Mouse (Mus musculus) embryonic facial prominence, embryonic 12.5 days (tissue): ENCODE data around the gene Ppp1r9b. TPM values are rescaled to one million over a fixed set of nuclear protein-coding genes. Genes with fewer than 3 reads are reported as not detected.
A peak's percentile ranks its signal among the peaks of the same experiment; 100 is the strongest.

Experiments used
- ATAC-seq: fragments of 200-750 bp; cut with Nextera tagmentation; 2 replicates; pipeline ENCODE4 v1.8.0; 2017; ENCODE audit not compliant: insufficient number of reproducible peaks, insufficient read depth, low FRiP score, low TSS enrichment
- H3K27ac ChIP-seq: fragments of 300-500 bp; sonication (generic); 2 replicates; pipeline ENCODE4 v1.5.1; 2016; ENCODE audit warnings: mild to moderate bottlenecking
- H3K27me3 ChIP-seq: fragments of 300-500 bp; sonication (generic); 2 replicates; pipeline ENCODE4 v1.6.1; 2016; ENCODE audit warnings: mild to moderate bottlenecking, moderate library complexity
- H3K36me3 ChIP-seq: fragments of 300-500 bp; sonication (generic); 2 replicates; pipeline ENCODE4 v1.6.1; 2016; ENCODE audit warnings: mild to moderate bottlenecking
- H3K4me1 ChIP-seq: fragments of 300-500 bp; sonication (generic); 2 replicates; pipeline ENCODE4 v1.6.1; 2016
- H3K4me2 ChIP-seq: fragments of 300-500 bp; sonication (generic); replicated peaks from 2 replicates; pipeline ENCODE4 v1.6.1; 2016; ENCODE audit warnings: mild to moderate bottlenecking, moderate library complexity
- H3K4me3 ChIP-seq: fragments of 300-500 bp; sonication (generic); 2 replicates; pipeline ENCODE4 v1.5.1; 2016; ENCODE audit warnings: mild to moderate bottlenecking
- H3K9ac ChIP-seq: fragments of 300-500 bp; sonication (generic); 2 replicates; pipeline ENCODE4 v1.6.1; 2016; ENCODE audit warnings: mild to moderate bottlenecking, moderate library complexity
- H3K9me3 ChIP-seq: fragments of 300-500 bp; sonication (generic); 2 replicates; pipeline ENCODE4 v1.6.1; 2016; ENCODE audit warnings: mild to moderate bottlenecking, moderate library complexity
- WGBS: fragments of 180-500 bp; shearing (Covaris S2); methylation state at CpG from one replicate; pipeline ENCODE4 v1.1.7; 2016; 5-methylcytosine and 5-hydroxymethylcytosine counted together
- polyA plus RNA-seq: library from polyadenylated mRNA; unstranded; fragments of >200 nt; fragmentation: Nextera tagmentation; extraction: Ambion mirVana; gene quantifications from 2 replicates; pipeline ENCODE4 v1.2.1, GENCODE M21; 2016

The Ppp1r9b gene
- polyA plus RNA-seq, 1 experiment from 2014 or later, result 14.4 TPM

- Histone ChIP-seq H3K27me3 (no peaks in the 10 kb centered on the region), H3K4me1 (no peaks in the 10 kb centered on the region), H3K36me3 (peaks cover 56% of the 10 kb centered on the region), H3K9me3 (no peaks in the 10 kb centered on the region), H3K27ac (peak overlapping the region; percentile 20; the same call in 1 of the 2 replicates), H3K9ac (no peak overlapping the region), H3K4me2 (no peak overlapping the region), H3K4me3 (no peak overlapping the region)
- ATAC-seq, result no peak
- 90% methylated on average over 11 of the region's 11 CpGs for WGBS
Measured at GRCm38 (mm10) chr11:95025227-95026012, 34.6 kb downstream of the Ppp1r9b start.

DNA sequence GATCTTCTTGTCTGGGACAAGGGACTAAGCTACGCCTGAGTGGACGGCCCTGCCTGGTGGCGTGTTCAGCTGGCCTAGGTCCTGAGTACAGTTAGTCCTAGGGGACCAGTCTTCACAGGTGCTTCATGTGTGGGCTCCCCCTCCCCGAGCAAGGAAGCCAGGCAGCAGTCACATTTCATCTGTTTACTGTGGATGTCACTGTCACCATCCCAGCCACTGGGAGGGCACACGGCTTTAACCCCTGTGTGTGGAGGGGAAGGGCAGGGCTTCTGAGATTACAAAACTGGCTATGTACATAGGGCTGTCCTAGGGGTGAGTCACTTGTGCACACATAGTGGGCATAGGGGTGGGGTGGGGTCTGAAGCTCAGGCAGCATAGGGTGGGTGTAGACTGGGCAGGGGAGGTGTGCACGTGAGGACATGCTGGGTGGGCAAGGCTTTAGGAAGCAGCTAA, 35.3 kb downstream of the Ppp1r9b start:
- H3K36me3 ChIP-seq, result peaks cover 49% of the 10 kb centered on the region
- no peaks in the 10 kb centered on the region for H3K27me3 ChIP-seq
- H3K27ac ChIP-seq, result no peak overlapping the region
- no peak overlapping the region for H3K4me2 ChIP-seq
- H3K4me3 ChIP-seq, result no peak overlapping the region
- ATAC-seq, result no peak
- H3K9ac ChIP-seq, result no peak overlapping the region
- 73% methylated on average over 6 of the region's 6 CpGs for WGBS
- H3K9me3 ChIP-seq, result no peaks in the 10 kb centered on the region
- no peaks in the 10 kb centered on the region for H3K4me1 ChIP-seq

DNA sequence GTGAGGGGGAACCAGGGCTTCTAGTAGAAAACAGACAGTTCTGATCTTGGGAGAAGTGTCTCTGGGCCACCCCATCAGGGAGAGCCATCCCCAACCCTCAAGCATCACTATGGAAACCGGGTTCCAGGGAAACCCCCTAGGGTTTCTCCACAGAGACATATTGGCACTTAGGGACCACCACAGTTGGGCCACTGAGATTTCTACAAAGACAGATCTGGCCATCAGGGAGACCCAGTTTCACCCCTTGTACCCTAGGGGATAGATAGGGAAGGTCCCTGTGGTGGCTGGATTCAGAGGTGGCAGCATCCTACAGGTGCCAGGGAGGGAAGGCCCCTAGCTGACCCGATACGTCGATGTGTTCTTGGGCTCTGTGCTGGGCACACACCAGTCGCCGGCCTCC, 36.0 kb downstream of the Ppp1r9b start:
- H3K27me3 ChIP-seq, result no peaks in the 10 kb centered on the region
- no peak overlapping the region for H3K4me3 ChIP-seq
- H3K4me1 ChIP-seq, result no peaks in the 10 kb centered on the region
- H3K27ac ChIP-seq, result no peak overlapping the region
- no peak overlapping the region for H3K9ac ChIP-seq
- whole genome bisulfite sequencing, result 85% methylated on average over 6 of the region's 6 CpGs
- H3K4me2 ChIP-seq, result no peak overlapping the region
- no peaks in the 10 kb centered on the region for H3K9me3 ChIP-seq
- no peak for ATAC-seq
- H3K36me3 ChIP-seq, result peaks cover 42% of the 10 kb centered on the region

GRCm38 (mm10) chr11:95027850-95028470, 37.1 kb downstream of the Ppp1r9b start:
- 39% methylated on average over 13 of the region's 13 CpGs for WGBS
- no peaks in the 10 kb centered on the region for H3K27me3 ChIP-seq
- no peak for ATAC-seq
- H3K9me3 ChIP-seq, result no peaks in the 10 kb centered on the region
- H3K36me3 ChIP-seq, result peaks cover 31% of the 10 kb centered on the region
- no peak overlapping the region for H3K4me2 ChIP-seq
- no peak overlapping the region for H3K4me3 ChIP-seq
- H3K9ac ChIP-seq, result no peak overlapping the region; the same call in 1 of the 2 replicates
- H3K4me1 ChIP-seq, result no peaks in the 10 kb centered on the region
- no peak overlapping the region for H3K27ac ChIP-seq

DNA sequence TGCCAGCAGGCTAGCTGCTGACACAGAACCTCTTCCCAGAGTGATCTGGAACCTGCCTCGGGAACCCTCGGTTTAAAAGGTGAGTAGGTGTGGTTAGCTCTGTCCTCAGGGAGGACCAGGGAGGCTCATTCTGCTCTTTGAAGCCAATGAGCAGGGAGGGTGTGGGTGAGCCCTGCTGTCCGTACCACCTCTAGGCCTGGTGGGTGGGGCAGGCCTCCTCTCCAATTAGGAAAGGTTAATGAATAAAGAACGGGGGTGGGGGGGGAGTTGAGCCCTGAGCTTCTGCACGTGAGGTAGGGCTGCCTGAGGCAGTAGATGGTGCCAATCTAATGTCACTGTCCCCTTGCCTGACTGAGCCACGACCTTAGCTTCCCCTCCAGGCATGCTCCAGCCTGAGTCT, 42.1 kb downstream of the Ppp1r9b start:
- Histone ChIP-seq H3K4me3 (no peak overlapping the region), H3K9ac (no peak overlapping the region), H3K27ac (no peak overlapping the region), H3K27me3 (no peaks in the 10 kb centered on the region), H3K36me3 (no peaks in the 10 kb centered on the region; the same call in 1 of the 2 replicates), H3K4me2 (no peak overlapping the region), H3K9me3 (no peaks in the 10 kb centered on the region), H3K4me1 (no peaks in the 10 kb centered on the region)
- WGBS, result 27% methylated on average over 6 of the region's 6 CpGs
- no peak for ATAC-seq

GRCm38 (mm10) chr11:95033617-95034016, 42.8 kb downstream of the Ppp1r9b start:
- Histone ChIP-seq H3K36me3 (no peaks in the 10 kb centered on the region; the same call in 1 of the 2 replicates), H3K4me3 (no peak overlapping the region), H3K9ac (no peak overlapping the region), H3K27me3 (no peaks in the 10 kb centered on the region), H3K27ac (no peak overlapping the region), H3K4me1 (no peaks in the 10 kb centered on the region), H3K4me2 (no peak overlapping the region), H3K9me3 (no peaks in the 10 kb centered on the region)
- no peak for ATAC-seq
- 69% methylated on average over 14 of the region's 14 CpGs for WGBS

GRCm38 (mm10) chr11:95034902-95035301, 44.1 kb downstream of the Ppp1r9b start:
- Histone ChIP-seq H3K9me3 (no peaks in the 10 kb centered on the region), H3K27me3 (no peaks in the 10 kb centered on the region), H3K27ac (no peak overlapping the region), H3K4me2 (no peak overlapping the region), H3K4me1 (peaks cover 1% of the 10 kb centered on the region), H3K4me3 (no peak overlapping the region), H3K36me3 (no peaks in the 10 kb centered on the region; the same call in 1 of the 2 replicates), H3K9ac (no peak overlapping the region)
- no peak for ATAC-seq
- 66% methylated on average over 10 of the region's 10 CpGs for WGBS

- H3K4me3 ChIP-seq, result no peak overlapping the region
- H3K27ac ChIP-seq, result no peak overlapping the region
- H3K4me1 ChIP-seq, result peaks cover 9% of the 10 kb centered on the region
- 93% methylated on average over 5 of the region's 5 CpGs for WGBS
- ATAC-seq, result no peak
- H3K27me3 ChIP-seq, result no peaks in the 10 kb centered on the region
- H3K4me2 ChIP-seq, result no peak overlapping the region
- H3K9ac ChIP-seq, result no peak overlapping the region
- H3K36me3 ChIP-seq, result no peaks in the 10 kb centered on the region; the same call in 1 of the 2 replicates
- H3K9me3 ChIP-seq, result no peaks in the 10 kb centered on the region
Measured at GRCm38 (mm10) chr11:95036521-95036920, 45.7 kb downstream of the Ppp1r9b start.

DNA sequence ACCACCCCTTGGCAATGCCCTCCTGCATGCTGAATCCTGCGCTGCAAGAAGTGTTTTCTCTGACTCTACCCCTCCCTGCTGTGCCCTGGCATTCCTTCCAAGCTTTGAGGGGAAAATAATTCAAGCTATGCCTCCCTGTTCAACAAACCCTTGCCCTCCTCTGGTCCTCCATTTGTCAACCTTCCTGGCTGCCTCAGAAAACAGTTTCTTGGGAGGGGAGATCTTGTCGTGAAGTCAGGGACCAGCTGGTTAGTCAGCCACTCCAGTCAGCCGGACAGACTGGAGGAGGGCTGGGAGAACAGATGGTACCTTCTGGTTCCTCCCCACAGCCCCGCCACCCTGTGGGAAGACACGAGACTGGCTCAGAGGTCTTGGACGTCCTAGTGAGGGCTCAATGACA, 46.5 kb downstream of the Ppp1r9b start:
- H3K27me3 ChIP-seq, result no peaks in the 10 kb centered on the region
- no peaks in the 10 kb centered on the region for H3K9me3 ChIP-seq
- ATAC-seq, result no peak
- no peaks in the 10 kb centered on the region; the same call in 1 of the 2 replicates for H3K36me3 ChIP-seq
- no peak overlapping the region for H3K4me3 ChIP-seq
- no peak overlapping the region for H3K4me2 ChIP-seq
- H3K4me1 ChIP-seq, result peaks cover 16% of the 10 kb centered on the region
- H3K9ac ChIP-seq, result no peak overlapping the region
- no peak overlapping the region for H3K27ac ChIP-seq
- 67% methylated on average over 6 of the region's 6 CpGs for WGBS

DNA sequence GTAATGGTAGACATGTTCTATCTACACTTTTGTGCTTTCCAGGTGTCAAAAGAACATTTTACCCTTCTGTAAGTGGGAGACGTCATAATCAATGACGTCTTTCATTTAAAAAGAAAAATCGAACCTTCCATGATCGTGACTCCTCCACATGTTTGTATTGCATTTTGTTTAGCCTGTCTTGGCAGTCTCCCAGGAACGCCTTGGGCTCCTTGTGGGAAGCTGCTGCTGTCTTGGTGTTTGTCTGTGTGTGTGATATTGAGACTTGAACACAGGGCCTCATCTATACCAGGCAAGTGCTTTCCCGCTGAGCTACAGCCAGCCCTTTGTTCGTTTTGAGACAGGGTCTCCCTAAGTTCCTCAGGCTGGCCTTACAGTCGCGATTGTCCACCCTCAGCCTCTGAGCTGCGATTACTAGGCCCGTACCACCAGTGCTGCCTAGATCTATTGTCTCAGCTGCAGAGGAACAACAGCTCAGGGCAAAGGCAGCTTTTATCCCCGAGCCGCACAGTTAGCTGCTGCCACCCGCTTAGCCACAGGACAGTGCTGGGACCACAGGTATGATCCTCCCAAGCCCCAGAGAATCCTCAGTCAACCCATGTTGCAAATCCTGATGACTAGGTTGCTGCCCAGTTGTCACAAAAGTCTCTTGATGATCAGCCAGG, 47.5 kb downstream of the Ppp1r9b start:
- H3K27ac ChIP-seq, result no peak overlapping the region
- 71% methylated on average over 14 of the region's 14 CpGs for WGBS
- peaks cover 17% of the 10 kb centered on the region for H3K4me1 ChIP-seq
- no peak for ATAC-seq
- no peak overlapping the region for H3K4me3 ChIP-seq
- no peak overlapping the region for H3K9ac ChIP-seq
- no peak overlapping the region for H3K4me2 ChIP-seq
- H3K36me3 ChIP-seq, result no peaks in the 10 kb centered on the region; the same call in 1 of the 2 replicates
- no peaks in the 10 kb centered on the region for H3K27me3 ChIP-seq
- no peaks in the 10 kb centered on the region for H3K9me3 ChIP-seq

- 74% methylated on average over 13 of the region's 13 CpGs for WGBS
- no peak for ATAC-seq
Measured at GRCm38 (mm10) chr11:95038818-95039655, 48.2 kb downstream of the Ppp1r9b start.

More at GRCm38 (mm10) chr11:95038818-95039655, 48.2 kb downstream of the Ppp1r9b start:
- no peak overlapping the region for H3K27ac ChIP-seq
- no peak overlapping the region for H3K4me2 ChIP-seq
- no peaks in the 10 kb centered on the region for H3K27me3 ChIP-seq
- no peak overlapping the region for H3K9ac ChIP-seq
- H3K4me3 ChIP-seq, result no peak overlapping the region
- H3K4me1 ChIP-seq, result peaks cover 17% of the 10 kb centered on the region
- no peaks in the 10 kb centered on the region for H3K9me3 ChIP-seq
- no peaks in the 10 kb centered on the region; the same call in 1 of the 2 replicates for H3K36me3 ChIP-seq
